Mouse (Mus musculus): Measurements from ENCODE around the gene Myl4. TPM values are rescaled to one million over a fixed set of nuclear protein-coding genes. Genes with fewer than 3 reads are reported as not detected.

Gene Myl4
- total RNA-seq, 2 experiments from 2014 or later, result 22.6 to 43.4 TPM

DNA sequence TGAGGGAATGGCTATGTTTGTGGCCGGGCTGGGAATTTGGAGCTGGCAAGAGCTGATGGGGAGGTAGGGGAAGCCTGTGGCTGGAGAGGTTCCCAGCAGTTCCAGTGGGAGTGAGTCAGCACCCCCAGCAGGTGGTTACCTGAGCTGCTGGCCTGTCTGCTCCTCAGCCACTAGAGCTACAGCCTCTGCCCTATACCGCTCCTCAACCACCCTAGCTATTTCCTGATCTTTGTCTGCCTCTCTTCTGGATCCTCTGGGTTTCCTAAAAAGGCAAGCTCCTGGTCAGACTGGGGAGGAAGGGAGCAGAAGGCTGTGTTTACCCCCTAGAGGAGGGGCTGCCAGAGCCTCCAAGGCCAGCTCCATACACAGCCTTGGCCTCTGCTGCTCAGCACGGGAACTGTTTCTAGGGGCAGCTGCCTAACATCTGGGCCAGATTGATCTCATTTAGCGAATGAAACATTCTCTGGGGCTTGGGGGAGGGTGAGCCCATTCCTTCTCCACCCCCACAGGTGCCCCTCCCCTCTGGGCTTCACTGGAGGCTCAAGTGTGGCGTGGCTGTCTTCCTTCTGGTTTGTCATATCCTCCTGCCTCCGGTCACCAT lies 74.4 kb downstream of the Myl4 start:
- DNase-seq (ENCODE audit: low spot score in 2 of 2), result no peak
- intact Hi-C loops (cut with DNase I), result no loop called here

DNA sequence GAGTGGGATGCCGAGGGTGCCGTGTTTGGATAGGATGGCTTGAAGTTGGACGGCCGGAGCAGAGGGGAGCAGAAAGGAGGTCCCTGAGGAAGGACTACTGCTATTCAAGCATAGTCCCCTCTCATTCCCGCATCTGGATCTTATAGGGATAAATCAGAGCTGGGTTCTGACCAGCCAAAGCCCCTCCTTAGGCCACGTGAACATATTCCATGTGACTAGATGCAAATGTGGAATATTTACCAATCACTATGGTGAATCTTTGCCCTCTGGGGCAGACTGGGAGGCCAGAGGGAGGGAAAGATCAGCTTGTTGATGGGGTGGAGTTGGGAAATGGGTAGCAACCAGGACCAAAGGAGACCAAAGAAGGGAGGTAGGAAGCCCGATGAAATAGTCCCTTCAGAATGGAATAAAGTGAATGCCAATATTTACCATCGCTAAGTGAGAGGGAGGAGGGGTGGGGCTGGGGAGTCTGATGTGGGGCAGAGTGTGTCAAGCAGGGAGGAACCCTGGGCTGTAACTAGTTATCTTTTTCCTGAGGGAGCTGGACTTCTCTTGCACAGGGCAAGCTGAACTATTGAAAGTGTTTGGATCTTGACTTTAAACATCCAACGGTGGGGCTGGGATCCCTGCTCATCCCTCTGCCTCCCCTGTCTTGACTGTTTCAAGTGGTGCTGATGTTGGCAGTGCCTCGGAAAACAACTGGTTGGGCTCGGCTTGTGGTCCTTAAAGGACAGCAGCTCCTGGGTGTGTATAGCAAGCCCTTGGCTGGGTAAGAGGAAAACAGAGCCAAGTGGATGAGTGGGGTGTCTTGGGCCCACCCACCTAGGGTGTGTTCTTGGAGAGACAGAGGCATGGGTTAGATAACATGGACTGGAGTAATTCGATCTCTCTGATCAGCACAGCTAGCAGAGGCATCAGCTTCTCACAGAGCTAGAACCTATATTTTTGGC lies 75.3 kb downstream of the Myl4 start:
- no peak for DNase-seq (ENCODE audit: low spot score in 2 of 2)
- intact Hi-C loops (cut with DNase I), result no loop called here

DNA sequence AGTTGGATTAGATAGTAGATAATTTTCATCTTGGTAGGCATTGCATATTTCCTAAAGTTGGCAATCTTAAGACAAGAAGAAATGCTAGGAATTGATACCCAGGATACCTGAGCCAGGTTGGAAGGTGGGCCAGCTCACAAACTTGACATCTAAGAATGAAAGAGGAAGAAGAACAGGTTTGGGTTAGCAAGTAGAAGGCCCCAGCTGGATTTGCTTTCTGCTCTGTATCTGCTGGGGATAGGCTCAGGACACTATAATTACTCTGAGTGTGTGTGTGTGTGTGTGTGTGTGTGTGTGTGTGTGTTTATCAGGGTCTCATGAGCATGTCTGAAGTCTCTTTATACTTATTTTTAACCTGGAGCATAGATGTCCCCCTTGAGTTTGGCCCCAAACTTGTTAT lies 76.2 kb downstream of the Myl4 start:
- intact Hi-C loops (cut with DNase I), result no loop called here
- no peak for DNase-seq (ENCODE audit: low spot score in 2 of 2)

DNA sequence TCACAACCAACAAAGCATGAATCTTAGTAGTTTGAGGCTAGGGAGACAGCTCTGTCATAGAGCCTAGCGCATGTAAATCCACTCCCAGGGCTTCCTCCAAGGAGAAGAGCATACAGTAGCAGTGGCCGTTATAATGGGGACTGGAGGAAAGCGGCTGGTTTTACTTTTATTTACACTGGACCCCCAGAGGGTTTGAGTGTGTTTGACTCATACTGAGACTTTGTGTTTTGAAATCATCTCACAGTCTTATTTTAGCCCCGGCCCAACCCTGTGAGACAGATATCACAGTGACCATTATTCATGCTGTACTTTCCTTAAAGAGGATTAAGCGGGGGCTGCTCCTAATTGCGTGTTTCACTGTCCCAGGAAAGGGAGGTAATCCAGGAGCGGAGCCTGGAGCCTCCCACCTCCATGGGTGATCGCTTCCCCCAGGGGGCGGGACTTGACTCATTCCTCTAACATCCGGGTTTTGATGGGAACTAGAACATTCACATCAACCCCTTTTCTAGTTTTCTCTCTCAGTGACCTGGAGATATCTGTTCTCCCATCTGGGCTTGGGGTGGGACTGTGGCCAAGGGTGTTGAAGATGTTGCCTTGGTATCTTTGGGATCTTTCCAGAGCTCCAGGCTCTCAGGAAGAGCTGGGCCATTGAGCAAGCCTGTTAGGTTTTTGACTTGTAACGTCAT lies 77.3 kb downstream of the Myl4 start:
- DNase-seq (ENCODE audit: low spot score in 2 of 2), result no peak
- intact Hi-C loops (cut with DNase I), result no loop called here

DNA sequence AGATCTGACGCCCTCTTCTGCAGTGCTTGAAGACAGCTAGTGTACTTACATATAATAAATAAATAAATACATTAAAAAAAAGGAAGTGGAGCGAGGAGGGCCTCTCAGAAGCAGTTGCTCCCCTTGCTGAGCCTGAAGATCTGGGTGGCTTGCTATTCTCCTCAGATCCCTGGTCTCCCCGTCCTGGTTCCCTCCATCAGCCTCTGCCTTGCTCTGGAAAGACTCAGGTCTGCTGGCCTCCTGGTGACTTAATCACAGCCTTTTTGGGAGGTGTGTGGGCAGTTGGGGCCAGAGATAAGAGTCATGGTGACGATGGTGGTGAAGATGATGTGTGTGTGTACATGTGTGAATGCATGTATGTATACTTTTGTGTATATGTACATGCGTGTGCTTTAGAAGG lies 78.1 kb downstream of the Myl4 start:
- DNase-seq (ENCODE audit: low spot score in 2 of 2), result no peak

DNA sequence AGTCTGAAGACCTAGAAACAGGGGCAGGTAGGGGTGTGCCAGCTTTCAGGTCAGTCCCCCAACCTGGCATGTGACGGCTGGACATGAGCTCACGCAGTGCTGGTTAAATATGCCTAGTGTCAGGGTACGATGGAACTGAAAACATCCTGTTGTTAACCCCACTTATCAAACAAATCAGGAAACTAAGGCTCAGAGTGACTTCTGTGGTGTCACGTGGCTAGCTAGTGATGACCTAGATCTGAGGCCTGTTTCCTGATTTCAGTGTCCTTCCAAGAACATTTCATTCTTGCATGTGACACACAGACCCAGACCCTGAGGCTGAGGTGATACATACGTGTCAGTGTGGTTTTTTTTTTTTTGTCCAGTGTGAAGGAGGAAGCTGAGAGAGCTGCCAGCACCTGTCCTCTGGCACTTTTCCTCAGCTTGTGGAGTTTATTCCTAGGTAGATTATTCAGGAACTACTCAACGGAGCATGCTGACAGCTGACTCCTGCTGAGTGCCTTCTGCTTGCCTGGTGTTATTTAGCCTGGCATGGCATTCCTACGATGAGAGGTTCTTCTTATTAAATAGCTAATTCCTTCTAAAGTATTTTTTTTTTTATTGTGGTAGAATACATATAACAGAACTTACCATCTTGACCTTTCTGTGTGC lies 79.8 kb downstream of the Myl4 start:
- no peak for DNase-seq (ENCODE audit: low spot score in 2 of 2)
- intact Hi-C loops (cut with DNase I), result no loop called here

More for the DNA sequence above, 78.1 kb downstream of the Myl4 start:
- intact Hi-C loops (cut with DNase I), result no loop called here

DNA sequence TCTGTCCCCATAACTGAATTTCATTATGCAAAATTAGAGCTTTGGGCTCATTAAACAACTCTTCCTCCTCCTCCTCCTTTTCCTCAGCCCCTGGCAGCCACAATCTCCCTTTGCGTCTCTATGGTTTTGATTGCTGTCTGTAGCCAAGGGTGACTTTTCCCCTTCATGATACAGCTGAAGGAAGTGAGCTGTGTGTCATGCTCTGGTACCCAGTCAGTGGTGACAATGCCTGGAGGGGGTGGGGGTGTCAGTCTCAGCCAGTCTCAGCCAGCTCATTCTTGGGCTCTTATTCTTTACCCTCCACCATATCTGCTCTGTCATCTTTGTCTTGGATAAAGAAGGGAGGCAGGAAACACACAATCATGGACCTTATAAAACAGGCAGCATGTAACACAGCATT lies 80.8 kb downstream of the Myl4 start:
- no peak for DNase-seq (ENCODE audit: low spot score in 2 of 2)
- intact Hi-C loops (cut with DNase I), result no loop called here

DNA sequence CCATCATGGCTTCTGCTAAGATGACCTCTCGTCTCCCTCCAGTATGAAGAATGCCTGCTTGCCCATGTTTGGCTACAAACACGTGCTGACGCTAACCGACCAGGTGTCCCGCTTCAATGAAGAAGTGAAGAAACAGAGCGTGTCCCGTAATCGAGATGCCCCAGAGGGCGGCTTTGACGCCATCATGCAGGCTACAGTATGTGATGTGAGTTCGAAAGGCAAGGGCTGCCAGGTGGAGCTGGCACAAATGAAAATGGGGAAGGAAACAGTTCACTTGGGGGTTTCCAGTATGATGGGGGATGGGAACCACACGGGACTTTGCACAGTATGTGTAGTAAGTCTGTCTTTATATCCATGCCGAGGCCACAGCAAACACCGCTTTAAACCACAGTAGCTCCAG lies 86.5 kb downstream of the Myl4 start:
- DNase-seq (ENCODE audit: low spot score in 2 of 2), result no peak
- intact Hi-C loops (cut with DNase I), result no loop called here

DNA sequence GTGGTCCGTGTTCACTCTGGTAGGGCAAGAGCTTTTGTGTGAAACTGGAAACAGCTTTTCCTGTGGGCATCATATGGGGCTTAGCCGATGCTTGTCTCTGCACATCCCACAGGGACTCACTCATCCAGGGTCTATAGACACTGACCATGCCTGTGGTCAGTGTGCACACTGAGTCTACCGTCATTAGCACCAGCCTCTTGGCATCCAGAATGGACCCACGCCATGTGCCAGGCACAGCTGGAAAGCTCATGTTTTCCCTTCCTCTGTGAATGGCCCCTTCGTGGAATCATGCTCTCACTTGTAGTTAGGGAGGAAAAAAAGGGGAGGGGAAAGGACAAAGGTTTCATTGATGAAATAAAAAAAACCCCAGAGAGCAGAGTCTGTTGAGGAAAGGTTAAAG lies 87.5 kb downstream of the Myl4 start:
- DNase-seq (ENCODE audit: low spot score in 2 of 2), result no peak
- intact Hi-C loops (cut with DNase I), result no loop called here

DNA sequence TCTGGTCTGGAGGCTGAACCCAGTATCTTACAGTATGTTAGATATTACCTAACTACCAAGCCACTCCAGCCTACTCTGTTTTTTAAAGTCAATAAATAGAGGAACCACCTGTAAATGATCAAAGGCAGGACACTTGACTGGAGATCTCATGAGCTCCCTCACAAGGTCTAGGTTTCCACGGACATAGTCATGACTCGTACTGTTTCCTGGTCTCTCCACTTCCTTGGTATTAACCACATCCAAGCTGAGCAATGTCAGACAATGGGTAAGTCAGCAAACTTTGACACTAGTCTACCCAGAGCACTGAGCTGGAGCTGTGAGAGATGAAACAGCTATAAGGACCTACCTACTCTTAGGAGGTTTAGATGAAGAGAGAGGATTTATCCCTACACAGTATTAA lies 88.4 kb downstream of the Myl4 start:
- intact Hi-C loops (cut with DNase I), result no loop called here
- no peak for DNase-seq (ENCODE audit: low spot score in 2 of 2)

DNA sequence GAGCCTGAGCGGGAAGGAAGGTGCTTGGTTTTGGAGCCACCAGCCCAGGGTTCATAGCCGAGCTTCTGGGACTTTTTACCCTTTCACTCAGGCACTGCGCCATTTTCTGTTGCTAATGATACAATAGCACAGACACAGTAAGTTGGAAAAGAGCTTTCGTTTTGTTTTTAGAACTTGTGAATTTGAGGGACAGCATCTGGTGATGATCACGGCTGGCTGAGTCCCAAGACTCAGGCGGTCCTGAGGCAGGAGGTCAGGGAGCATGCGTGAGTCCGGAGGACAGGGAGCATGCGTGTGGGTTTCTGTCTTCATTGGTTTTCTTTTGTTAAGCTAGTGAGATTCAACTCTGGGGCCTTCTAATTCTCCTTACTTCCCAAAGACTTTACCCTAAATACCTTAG lies 89.2 kb downstream of the Myl4 start:
- intact Hi-C loops (cut with DNase I), result no loop called here
- DNase-seq (ENCODE audit: low spot score in 2 of 2), result no peak

DNA sequence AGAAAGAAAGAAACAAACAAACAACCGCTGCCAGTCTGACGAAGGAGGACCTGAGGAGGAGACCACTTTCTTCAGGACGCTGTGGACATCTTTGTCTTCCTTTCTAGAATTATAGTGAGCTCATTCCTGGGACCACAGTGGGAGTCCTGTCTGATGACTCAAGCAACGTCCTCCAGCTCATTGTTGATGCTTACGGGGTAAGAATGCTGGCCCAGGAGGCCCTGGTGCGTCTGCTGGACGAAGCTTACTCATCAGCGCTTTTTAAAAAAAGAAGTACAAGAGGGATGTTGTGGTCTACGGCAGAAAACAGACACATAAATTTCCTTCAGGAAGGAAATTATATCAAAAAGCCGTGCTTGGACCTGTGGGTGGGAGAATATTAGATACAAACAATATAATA lies 90.4 kb downstream of the Myl4 start:
- intact Hi-C loops (cut with DNase I), result no loop called here
- DNase-seq (ENCODE audit: low spot score in 2 of 2), result no peak

DNA sequence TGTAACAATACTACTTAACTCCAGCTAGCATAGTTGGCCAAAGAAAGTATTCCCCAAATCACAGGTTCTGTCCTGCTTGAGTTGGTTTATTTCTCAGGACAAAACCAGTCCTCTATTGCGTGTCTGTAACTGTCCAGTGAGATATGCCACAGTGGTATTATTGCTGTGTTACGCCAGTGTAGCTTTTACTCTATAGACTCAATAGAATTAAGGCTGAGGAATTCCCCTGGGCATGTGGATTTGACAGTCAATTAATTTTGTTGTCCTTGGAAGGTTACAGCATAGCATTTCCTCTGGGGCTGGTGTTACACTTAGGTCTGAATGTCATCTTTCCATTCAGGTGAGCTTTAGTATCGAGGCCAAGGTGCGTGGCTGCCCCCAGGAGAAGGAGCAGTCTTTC lies 92.8 kb downstream of the Myl4 start:
- no peak for DNase-seq (ENCODE audit: low spot score in 2 of 2)
- intact Hi-C loops (cut with DNase I), result no loop called here

Other genes with a start within 250 kb of the Myl4 start
- gene Kansl1, start 81.8 kb upstream of the Myl4 start, total RNA-seq (2021), result 10 to 100 TPM; 69.6 to 87.1 TPM
- 10 to 100 TPM; 56.6 to 63.2 TPM for gene Cdc27, start within 50 bp of the Myl4 start, total RNA-seq (2021)
- 1 to 10 TPM; 2.9 to 3.1 TPM for gene Itgb3, start 57.3 kb downstream of the Myl4 start, total RNA-seq (2021)
- gene Gm11639, start 135.0 kb downstream of the Myl4 start, total RNA-seq (2021), result under 1 TPM; 0.49 to 0.91 TPM